Mouse (Mus musculus): ENCODE measurements around the gene Slc5a3.

The Slc5a3 gene

DNA sequence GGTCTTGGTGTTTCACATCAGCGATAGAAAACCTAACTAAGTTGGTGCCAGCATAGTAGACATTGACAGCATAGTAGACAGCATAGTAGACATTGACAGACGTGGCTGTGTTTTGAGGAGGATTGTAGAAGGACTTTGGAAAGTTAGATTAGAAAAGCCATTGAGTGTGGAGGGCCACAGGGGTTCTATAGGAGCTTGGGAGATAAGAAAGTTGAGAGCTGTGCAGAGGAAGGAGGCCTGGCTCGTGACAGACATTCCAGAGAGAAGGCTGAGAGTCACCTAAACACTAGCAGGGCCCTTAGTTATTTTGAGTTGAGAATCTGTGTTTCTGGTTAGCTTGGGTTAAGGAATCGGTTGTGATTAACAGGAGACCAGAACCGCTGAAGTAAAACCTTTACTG, 69.5 kb downstream of the Slc5a3 start:
- DNase-seq: no peak

DNA sequence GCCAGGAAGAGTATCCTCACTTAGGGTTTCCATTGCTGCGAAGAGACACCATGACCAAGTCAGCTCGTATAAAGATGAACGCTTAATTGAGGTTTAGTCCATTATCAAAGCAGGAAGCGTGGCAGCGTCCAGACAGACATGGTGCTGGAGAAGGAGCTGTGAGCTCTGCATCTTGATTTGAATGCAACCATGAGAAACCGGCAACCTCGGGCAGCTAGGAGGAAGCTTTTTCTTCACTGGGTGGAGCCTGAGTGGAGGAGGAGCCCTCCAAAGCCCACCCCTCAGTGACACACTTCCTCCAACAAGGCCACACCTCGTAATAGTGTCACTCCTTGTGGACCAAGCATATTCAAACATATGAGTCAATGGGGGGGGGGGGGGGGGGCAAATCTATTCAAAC, 71.7 kb downstream of the Slc5a3 start:
- DNase-seq: no peak

DNA sequence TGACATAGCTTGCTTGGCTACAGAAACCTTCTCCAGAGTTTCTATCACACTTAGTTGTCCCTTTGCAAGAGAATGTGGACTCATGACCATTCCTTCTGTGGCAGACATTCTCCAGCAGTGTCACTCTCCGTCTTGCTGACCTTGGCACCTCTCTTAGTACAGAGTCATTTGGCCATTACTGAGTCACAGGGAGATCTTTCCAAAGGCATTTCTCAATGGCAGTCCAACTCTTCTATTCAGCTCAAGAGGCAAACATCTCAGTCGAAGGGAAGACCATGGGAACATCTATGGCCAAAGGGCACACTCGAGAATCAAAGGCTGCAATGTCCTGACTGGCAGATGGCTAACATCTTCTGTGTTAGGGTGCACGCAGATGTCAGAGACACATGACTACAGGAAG, 74.4 kb downstream of the Slc5a3 start:
- DNase-seq: no peak

DNA sequence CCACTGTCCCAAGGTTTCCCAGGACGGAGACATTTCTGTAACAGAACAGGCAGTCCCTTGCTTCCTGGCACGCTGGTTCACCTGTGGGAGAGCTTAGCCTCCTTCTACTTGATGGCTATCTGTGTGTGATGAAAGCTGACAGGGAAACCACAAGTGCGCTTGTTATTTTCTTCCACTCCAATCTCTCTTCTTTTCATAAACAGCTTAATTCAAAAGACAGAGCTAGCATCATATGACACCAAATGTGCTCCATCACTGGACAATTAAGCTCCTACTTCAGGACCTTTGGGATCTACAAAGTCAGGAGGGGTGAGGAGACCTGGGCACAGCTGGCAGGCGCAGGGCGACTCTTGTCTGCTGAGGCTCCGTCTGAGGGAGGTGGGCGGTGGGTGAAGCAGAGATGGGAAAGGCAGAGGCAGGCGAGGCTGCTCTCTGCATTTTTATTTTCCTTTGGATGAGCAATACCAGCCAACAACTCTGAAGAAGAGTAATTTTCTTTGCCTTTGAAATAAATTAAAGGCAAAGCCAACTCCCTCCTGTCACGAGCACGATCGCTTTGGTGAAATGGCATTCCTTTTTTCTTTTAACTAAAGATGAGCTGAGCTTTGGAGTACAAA, 76.1 kb downstream of the Slc5a3 start:
- no peak for DNase-seq

DNA sequence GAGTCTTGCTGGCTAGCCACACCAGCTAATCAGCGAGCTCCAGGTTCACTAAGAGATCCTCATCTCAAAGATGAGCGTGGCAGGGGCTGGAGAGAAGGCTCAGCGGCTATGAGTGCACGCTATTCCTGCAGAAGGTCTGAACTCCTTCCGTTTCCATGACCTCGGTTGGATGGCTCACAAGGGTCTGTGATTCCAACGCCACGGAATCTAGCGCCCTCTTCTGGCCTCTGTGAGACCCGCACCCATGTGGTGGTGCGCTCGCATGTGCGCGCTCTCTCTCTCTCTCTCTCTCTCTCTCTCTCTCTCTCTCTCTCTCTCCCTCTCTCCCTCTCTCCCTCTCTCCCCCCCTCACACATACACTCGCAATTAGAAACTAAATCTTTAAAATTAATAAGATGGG, 78.2 kb downstream of the Slc5a3 start:
- no peak for DNase-seq

Measured in kidney, postnatal 10 days (tissue).